Mouse (Mus musculus): ENCODE results near the gene Hkdc1. TPM values are rescaled to one million over a fixed set of nuclear protein-coding genes. Genes with fewer than 3 reads are reported as not detected.
A peak's percentile ranks its signal among the peaks of the same experiment; 100 is the strongest.

Hkdc1 gene
- polyA plus RNA-seq, 1 experiment from 2014 or later, result 0.47 TPM

GRCm38 (mm10) chr10:62345147-62345546, 77.1 kb downstream of the Hkdc1 start:
- no peak overlapping the region for H3K4me2 ChIP-seq (replicated peaks)
- H3K27me3 ChIP-seq (replicated peaks), result no peaks in the 10 kb centered on the region
- no peak overlapping the region for H3K4me3 ChIP-seq
- no peak for ATAC-seq (ENCODE audit: low FRiP score, low read depth)
- H3K9me3 ChIP-seq, result no peaks in the 10 kb centered on the region
- no peaks in the 10 kb centered on the region for H3K36me3 ChIP-seq
- H3K4me1 ChIP-seq, result peaks cover 6% of the 10 kb centered on the region; the same call in 1 of the 2 replicates
- H3K9ac ChIP-seq, result no peak overlapping the region
- no peak overlapping the region for H3K27ac ChIP-seq
- WGBS, result 82% methylated on average over 5 of the region's 5 CpGs

DNA sequence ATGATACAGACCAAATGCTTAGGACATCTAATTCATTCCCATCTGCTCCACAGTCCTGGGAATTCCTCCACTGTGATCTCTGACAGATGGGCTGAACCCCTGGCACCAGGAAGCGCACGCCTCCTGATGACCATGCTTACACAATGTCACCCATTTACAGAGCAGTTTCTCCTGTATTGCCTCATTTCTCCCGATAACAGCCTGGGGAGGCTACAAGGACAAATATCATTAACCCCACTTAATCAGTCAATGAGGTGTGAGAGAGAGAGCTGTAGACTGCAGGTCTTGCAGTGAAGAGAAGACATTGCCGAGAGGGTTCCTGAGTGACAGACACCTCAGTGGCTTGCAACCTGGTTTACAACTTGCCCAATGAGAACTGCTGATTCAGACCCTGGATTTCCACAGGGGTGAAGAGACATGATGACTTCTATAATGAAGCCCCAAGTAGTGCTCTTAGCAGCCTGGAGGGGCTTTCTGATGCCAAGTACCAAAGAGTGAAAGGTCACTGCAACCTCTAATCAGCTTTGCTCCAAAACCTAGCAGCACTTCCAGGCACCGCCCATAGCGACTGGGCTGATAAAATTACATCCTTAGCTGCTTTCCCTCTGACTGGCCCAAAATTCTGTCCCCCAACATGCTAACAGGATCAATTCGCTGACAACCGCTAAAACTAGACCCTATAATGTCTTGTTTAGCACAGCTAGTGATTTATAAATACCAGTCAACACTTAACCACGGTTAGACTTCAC, 78.1 kb downstream of the Hkdc1 start:
- H3K4me2 ChIP-seq (replicated peaks), result no peak overlapping the region
- peaks cover 11% of the 10 kb centered on the region for H3K4me1 ChIP-seq
- no peaks in the 10 kb centered on the region for H3K27me3 ChIP-seq (replicated peaks)

GRCm38 (mm10) chr10:62342512-62342911, 79.8 kb downstream of the Hkdc1 start:
- H3K4me3 ChIP-seq, result no peak overlapping the region
- H3K36me3 ChIP-seq, result no peaks in the 10 kb centered on the region
- no peak overlapping the region for H3K27ac ChIP-seq
- H3K9me3 ChIP-seq, result no peaks in the 10 kb centered on the region
- H3K4me1 ChIP-seq, result peaks cover 21% of the 10 kb centered on the region
- 97% methylated on average over 6 of the region's 6 CpGs for WGBS
- no peak overlapping the region for H3K4me2 ChIP-seq (replicated peaks)
- ATAC-seq (ENCODE audit: low FRiP score, low read depth), result no peak
- H3K27me3 ChIP-seq (replicated peaks), result no peaks in the 10 kb centered on the region
- no peak overlapping the region for H3K9ac ChIP-seq

More for the DNA sequence above, 78.1 kb downstream of the Hkdc1 start:
- no peak overlapping the region for H3K27ac ChIP-seq
- no peaks in the 10 kb centered on the region for H3K9me3 ChIP-seq
- H3K9ac ChIP-seq, result no peak overlapping the region
- no peak overlapping the region for H3K4me3 ChIP-seq
- no peak for ATAC-seq (ENCODE audit: low FRiP score, low read depth)
- no peaks in the 10 kb centered on the region for H3K36me3 ChIP-seq
- 85% methylated on average over 9 of the region's 9 CpGs for WGBS

GRCm38 (mm10) chr10:62341956-62342355, 80.3 kb downstream of the Hkdc1 start:
- H3K4me1 ChIP-seq, result peaks cover 21% of the 10 kb centered on the region
- no peaks in the 10 kb centered on the region for H3K27me3 ChIP-seq (replicated peaks)
- H3K4me2 ChIP-seq (replicated peaks), result no peak overlapping the region
- no peak overlapping the region for H3K9ac ChIP-seq
- H3K4me3 ChIP-seq, result no peak overlapping the region
- no peaks in the 10 kb centered on the region for H3K9me3 ChIP-seq
- no peak for ATAC-seq (ENCODE audit: low FRiP score, low read depth)
- 91% methylated on average over 4 of the region's 4 CpGs for WGBS
- no peaks in the 10 kb centered on the region for H3K36me3 ChIP-seq
- H3K27ac ChIP-seq, result no peak overlapping the region

GRCm38 (mm10) chr10:62340991-62341390, 81.3 kb downstream of the Hkdc1 start:
- H3K36me3 ChIP-seq, result no peaks in the 10 kb centered on the region
- WGBS, result 42% methylated on average over 3 of the region's 3 CpGs
- peaks cover 21% of the 10 kb centered on the region for H3K4me1 ChIP-seq
- H3K27me3 ChIP-seq (replicated peaks), result no peaks in the 10 kb centered on the region
- no peaks in the 10 kb centered on the region for H3K9me3 ChIP-seq
- no peak for ATAC-seq (ENCODE audit: low FRiP score, low read depth)
- H3K4me3 ChIP-seq, result peak overlapping the region; percentile 69
- H3K4me2 ChIP-seq (replicated peaks), result peak overlapping the region; percentile 93
- peak overlapping the region; percentile 67 for H3K9ac ChIP-seq
- 0 out of 2 replicates have a peak overlapping the region, but pooled peaks have one; percentile 59 for H3K27ac ChIP-seq

DNA sequence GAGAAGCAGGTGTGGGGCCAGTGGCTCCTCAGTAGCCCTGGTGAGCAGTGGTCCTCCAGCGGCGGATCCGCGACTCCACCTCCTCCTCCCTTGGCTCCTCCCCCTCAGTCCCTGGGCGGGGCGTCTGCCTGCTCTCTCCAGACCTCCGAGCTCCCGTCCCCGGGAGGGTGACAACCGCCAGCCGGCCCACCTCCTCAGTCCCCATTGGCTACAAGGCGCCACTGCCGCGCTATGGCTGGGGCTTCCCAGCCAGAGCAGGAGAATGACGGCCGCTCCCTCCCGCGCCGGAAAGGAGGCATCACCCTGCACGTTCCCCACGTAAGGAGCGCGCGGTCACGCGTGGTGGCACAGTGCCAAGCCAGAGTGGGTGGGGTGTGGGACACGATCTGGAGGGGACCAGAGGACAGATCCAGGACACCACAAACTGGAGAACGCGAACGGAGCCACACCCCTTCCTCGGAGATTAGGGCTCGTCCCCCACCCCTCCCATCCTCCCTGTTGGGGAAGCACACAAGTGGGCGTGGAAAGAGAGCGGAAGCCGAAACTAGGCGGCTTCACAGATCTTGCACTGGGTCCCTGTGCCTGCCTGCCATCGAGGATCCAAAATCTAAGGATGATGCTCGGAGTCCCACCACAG, 82.1 kb downstream of the Hkdc1 start:
- under 1% methylated on average over 38 of the region's 38 CpGs for WGBS
- Histone ChIP-seq H3K9me3 (no peaks in the 10 kb centered on the region), H3K4me2 (replicated peaks) (peak overlapping the region; percentile 93), H3K27me3 (replicated peaks) (no peaks in the 10 kb centered on the region), H3K4me3 (peak overlapping the region; percentile 69), H3K4me1 (peaks cover 21% of the 10 kb centered on the region), H3K9ac (peak overlapping the region; percentile 67), H3K36me3 (no peaks in the 10 kb centered on the region), H3K27ac (peak overlapping the region; percentile 59; the same call in 1 of the 2 replicates)
- peak; percentile 98 for ATAC-seq (ENCODE audit: low FRiP score, low read depth)

DNA sequence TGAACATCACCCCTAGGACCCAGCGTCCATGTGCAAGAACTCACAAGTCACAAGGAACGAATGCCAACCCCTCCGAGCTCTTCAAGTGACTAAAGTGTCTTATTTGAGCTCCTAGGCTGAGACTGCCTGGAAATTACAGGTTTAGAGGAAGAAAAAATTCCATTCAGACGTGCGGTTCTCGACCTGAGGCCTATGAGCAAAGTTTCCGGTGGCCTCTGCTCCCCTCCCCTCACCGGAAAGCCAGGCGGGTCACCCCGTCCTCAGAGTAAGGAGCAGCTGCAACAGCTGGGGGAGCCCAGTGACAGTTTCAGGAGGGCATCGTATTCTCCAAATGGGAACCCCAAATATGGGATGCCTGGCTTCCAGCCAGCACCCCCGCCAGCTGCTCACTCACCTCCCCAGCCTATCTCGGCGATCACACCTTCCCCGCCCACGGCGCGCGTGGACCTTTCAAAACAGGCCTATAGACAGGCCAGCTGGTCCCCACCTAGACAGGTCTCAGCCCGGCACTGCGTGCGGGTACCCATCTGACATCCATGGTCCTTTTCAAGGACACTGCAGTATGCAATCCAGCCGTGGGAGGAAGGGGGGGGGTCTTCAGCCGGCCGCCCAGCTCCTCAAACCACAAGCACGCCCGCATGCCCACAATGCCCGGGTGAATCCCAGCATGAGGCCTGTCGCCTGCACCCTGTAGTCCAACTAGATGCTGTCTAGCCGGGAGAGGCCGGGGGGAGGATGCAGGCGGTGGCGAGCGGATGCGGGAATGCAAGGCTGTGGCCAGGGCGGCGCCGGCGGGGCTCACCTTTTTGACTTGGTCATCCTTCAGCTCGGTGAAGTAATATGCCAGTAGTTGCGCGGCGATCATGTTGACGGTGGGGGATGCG, 82.8 kb downstream of the Hkdc1 start:
- H3K27me3 ChIP-seq (replicated peaks), result no peaks in the 10 kb centered on the region
- peak; percentile 65 for ATAC-seq (ENCODE audit: low FRiP score, low read depth)
- WGBS, result 5% methylated on average over 45 of the region's 45 CpGs
- H3K4me3 ChIP-seq, result peak overlapping the region; percentile 69
- H3K4me2 ChIP-seq (replicated peaks), result peak overlapping the region; percentile 93
- peaks cover 21% of the 10 kb centered on the region for H3K4me1 ChIP-seq
- H3K9me3 ChIP-seq, result no peaks in the 10 kb centered on the region
- peak overlapping the region; percentile 67 for H3K9ac ChIP-seq
- peak overlapping the region; percentile 59; the same call in 1 of the 2 replicates for H3K27ac ChIP-seq
- no peaks in the 10 kb centered on the region for H3K36me3 ChIP-seq

- Histone ChIP-seq H3K9me3 (no peaks in the 10 kb centered on the region), H3K4me3 (peak overlapping the region; percentile 69; the same call in 1 of the 2 replicates), H3K9ac (no peak overlapping the region), H3K4me1 (peaks cover 21% of the 10 kb centered on the region), H3K36me3 (no peaks in the 10 kb centered on the region), H3K4me2 (replicated peaks) (peak overlapping the region; percentile 93), H3K27ac (no peak overlapping the region), H3K27me3 (replicated peaks) (no peaks in the 10 kb centered on the region)
- WGBS, result 33% methylated on average over 5 of the region's 5 CpGs
- ATAC-seq (ENCODE audit: low FRiP score, low read depth), result no peak
These were observed 83.7 kb downstream of the Hkdc1 start for GRCm38 (mm10) chr10:62338626-62339025.

DNA sequence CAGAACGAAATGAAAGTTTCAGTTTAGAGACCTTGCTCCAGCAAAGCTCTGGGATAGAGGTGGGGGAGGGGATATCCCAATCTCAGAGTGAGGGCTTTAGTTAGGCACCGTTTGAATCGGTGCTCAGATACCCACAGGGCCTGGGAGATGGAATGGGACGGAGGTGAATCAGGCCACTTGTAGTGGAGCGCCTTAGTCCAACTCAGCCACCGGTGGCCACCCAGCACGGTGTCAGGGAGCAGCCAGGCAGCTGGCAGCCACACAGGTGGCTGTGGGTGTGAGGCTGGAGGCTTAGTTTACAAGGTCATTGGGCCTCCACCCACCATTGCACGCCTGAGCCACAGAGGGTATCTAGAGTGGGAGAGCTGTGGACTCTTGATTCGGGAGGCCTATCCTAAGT, 84.1 kb downstream of the Hkdc1 start:
- Histone ChIP-seq H3K4me2 (replicated peaks) (peak overlapping the region; percentile 93; the same call in 1 of the 2 replicates), H3K9me3 (no peaks in the 10 kb centered on the region), H3K36me3 (no peaks in the 10 kb centered on the region), H3K4me1 (peaks cover 21% of the 10 kb centered on the region), H3K27me3 (replicated peaks) (no peaks in the 10 kb centered on the region), H3K9ac (no peak overlapping the region), H3K4me3 (no peak overlapping the region), H3K27ac (no peak overlapping the region)
- 60% methylated on average over 9 of the region's 9 CpGs for WGBS
- no peak for ATAC-seq (ENCODE audit: low FRiP score, low read depth)

DNA sequence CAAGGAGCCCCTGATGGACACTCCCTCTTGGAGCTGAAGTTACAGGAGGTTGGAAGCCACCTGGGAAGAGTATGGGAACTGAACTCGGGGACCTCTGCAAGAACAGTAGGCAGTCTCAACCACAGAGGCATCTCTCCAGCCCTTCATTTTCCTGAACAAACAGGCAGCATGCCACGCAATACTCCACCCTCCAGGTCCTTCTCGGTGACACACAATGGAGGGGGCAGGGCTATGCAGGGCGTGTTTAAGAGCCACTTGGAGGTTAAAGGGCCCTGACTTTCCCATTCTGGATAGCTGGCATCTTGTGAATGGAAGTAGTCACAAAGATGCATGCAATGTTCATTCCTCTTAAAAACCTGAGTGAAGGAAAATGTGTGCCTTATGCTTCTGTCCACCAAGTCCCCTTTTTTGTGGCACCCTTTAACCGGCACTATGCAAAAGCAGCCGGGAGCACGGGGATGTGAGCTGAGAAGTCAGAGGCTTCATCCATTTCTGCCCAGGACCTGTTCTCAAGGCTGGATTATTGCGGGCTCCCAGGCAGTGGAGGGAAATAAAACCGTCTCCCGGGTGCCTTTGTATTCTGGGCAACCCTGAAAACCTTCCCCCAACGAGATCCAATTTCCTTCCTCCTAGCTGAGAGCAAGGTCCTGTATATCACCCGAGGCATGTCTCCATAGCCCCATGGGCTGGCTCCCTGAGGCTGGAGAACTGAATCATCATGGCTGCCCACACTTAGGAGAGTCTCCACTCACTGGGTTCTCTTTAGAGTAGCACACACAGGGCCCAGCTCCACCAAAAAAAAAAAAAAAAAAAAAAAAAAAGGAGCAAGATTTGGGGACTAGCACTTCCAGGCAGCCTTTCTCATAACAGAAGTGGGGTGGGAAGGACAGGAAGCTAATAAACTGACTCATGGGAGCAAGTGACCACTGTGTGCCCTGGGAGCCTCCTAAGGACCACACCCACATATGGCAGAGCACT, 85.4 kb downstream of the Hkdc1 start:
- Histone ChIP-seq H3K27me3 (replicated peaks) (no peaks in the 10 kb centered on the region), H3K4me1 (peaks cover 26% of the 10 kb centered on the region), H3K4me3 (no peak overlapping the region), H3K9ac (no peak overlapping the region), H3K27ac (no peak overlapping the region), H3K4me2 (replicated peaks) (0 out of 2 replicates have a peak overlapping the region, but pooled peaks have one; percentile 25), H3K9me3 (no peaks in the 10 kb centered on the region), H3K36me3 (no peaks in the 10 kb centered on the region)
- ATAC-seq (ENCODE audit: low FRiP score, low read depth), result no peak
- 13% methylated on average over 12 of the region's 12 CpGs for WGBS

DNA sequence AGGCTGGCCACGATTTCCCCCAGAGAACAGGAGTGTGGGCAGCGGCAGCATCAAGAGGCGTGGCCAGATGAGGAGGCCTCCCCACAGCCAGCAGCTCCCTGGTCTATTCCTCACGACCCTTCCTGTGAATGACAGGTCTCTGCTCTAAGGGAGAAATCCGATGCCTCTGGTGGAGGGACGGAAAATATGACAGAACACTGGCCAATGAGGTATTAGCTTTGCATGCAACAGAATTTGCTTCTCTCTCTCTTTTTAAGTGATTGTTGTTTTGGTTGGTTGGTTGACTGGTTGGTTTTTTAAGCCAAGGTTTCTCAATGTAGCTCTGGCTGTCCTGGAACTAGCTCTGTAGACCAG, 86.9 kb downstream of the Hkdc1 start:
- no peaks in the 10 kb centered on the region for H3K9me3 ChIP-seq
- no peak overlapping the region for H3K4me2 ChIP-seq (replicated peaks)
- H3K4me3 ChIP-seq, result no peak overlapping the region
- H3K9ac ChIP-seq, result no peak overlapping the region
- peaks cover 20% of the 10 kb centered on the region for H3K4me1 ChIP-seq
- no peak for ATAC-seq (ENCODE audit: low FRiP score, low read depth)
- H3K36me3 ChIP-seq, result no peaks in the 10 kb centered on the region
- no peak overlapping the region for H3K27ac ChIP-seq
- H3K27me3 ChIP-seq (replicated peaks), result no peaks in the 10 kb centered on the region
- WGBS, result 25% methylated on average over 6 of the region's 6 CpGs
